Mouse (Mus musculus): ENCODE measurements around the gene Ing1. TPM values are rescaled to one million over a fixed set of nuclear protein-coding genes. Genes with fewer than 3 reads are reported as not detected.

The Ing1 gene
- polyA plus RNA-seq, 1 experiment from 2014 or later: 45.4 TPM

DNA sequence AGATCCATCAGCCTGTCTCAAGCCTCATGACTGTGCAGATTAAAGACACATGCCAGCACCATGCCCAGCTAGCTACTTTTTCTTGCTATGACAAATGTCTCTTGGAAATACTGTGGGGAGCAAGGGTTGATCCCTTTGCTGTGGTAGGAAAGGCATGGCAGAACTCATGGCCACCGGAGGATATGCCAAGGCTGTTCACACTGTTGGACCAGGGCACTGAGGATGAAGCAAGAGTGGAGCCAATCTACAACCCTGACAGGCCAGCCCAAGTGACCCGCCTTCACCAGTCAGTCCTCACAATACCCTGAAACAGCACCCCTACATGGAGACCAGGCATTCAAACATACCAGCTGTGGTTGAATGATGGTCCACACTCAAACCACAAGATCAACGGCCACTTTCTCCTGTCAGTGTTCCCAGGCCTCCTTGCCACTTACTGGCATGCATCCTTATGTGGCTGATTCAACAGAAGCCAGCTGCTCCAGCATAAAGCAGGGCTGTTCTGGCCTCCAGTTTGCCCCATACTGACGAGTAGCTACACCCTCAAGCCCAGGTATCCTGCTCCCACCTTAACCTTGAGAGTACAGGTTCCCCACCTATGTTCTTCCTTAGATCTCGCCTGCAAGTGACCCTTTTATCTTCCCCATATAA is 45.1 kb downstream of the Ing1 start:
- Histone ChIP-seq H3K27me3 (replicated peaks; ENCODE audit: control insufficient read depth, insufficient read depth, low read length) (no peaks in the 10 kb centered on the region), H3K9ac (replicated peaks; ENCODE audit: low read depth, low read length) (no peak overlapping the region), H3K4me3 (replicated peaks; ENCODE audit: low read length) (no peak overlapping the region), H3K9me3 (ENCODE audit: control insufficient read depth, low read length) (no peaks in the 10 kb centered on the region), H3K36me3 (ENCODE audit: control insufficient read depth, insufficient read depth) (no peaks in the 10 kb centered on the region), H3K4me2 (ENCODE audit: low read length) (no peak overlapping the region), H3K27ac (ENCODE audit: low read length) (no peak overlapping the region), H3K4me1 (replicated peaks; ENCODE audit: control insufficient read depth, insufficient read depth, low read length) (peaks cover 5% of the 10 kb centered on the region; the same call in 1 of the 2 replicates)
- no peak for ATAC-seq
- WGBS: 87% methylated on average over 5 of the region's 5 CpGs

DNA sequence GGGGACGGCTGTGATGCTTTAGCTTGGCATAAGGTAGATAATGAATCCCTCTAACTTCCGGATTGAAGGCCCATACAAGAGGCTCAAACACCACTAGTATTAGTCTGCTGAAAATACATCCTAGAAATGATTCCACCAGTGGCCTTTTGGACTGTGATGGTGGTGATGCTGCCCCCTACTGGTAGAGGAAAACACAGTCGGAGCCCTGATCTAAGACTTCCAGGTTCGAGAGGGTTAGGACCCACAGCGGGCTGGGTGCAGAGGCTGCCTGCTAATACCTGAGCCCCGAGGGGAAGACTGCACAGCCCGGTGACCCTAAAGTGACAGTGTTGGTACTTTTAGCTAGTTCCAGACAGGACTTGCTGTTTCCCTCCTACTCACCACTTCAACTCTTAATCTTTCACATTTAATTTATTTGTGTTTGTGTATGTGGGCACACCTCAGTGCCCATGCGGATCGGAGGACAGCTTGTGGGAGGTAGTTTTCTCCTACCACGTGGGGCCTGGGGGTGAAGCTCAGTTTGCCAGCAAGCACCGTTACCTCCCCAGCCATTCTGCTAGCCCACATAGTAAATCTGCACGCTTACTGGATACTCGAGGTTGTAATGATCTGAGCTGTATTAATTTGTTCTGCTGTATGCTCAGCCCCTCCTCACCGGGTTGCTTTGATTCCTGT is 46.8 kb downstream of the Ing1 start:
- H3K36me3 ChIP-seq (ENCODE audit: control insufficient read depth, insufficient read depth): peaks cover 2% of the 10 kb centered on the region; the same call in 1 of the 2 replicates
- no peak overlapping the region for H3K4me3 ChIP-seq (replicated peaks; ENCODE audit: low read length)
- no peaks in the 10 kb centered on the region for H3K9me3 ChIP-seq (ENCODE audit: control insufficient read depth, low read length)
- 43% methylated on average over 14 of the region's 14 CpGs for WGBS
- peaks cover 5% of the 10 kb centered on the region; the same call in 1 of the 2 replicates for H3K4me1 ChIP-seq (replicated peaks; ENCODE audit: control insufficient read depth, insufficient read depth, low read length)
- peak; percentile 68 for ATAC-seq
- H3K9ac ChIP-seq (replicated peaks; ENCODE audit: low read depth, low read length): no peak overlapping the region
- H3K4me2 ChIP-seq (ENCODE audit: low read length): no peak overlapping the region
- no peaks in the 10 kb centered on the region for H3K27me3 ChIP-seq (replicated peaks; ENCODE audit: control insufficient read depth, insufficient read depth, low read length)
- H3K27ac ChIP-seq (ENCODE audit: low read length): no peak overlapping the region

DNA sequence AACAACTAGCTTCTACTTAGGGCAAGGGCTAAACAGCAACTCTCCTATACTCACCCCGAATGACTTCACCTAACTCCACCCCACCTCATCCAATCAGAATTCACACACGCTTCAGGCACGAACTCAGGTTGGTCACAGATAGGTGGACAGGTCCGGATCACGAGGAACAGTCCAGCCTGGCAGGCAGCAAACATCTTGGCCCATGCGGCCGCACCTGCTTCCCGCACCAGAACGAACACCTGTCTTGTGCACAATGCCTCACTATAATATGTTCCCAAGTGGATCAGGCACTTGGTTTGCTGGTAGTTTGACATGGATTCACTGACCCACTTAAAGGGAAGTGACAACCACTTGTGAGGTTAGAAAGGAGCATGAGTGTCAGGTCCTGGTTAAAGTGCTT is 53.5 kb downstream of the Ing1 start:
- 97% methylated on average over 9 of the region's 9 CpGs for WGBS
- H3K27me3 ChIP-seq (replicated peaks; ENCODE audit: control insufficient read depth, insufficient read depth, low read length): no peaks in the 10 kb centered on the region
- H3K9me3 ChIP-seq (ENCODE audit: control insufficient read depth, low read length): no peaks in the 10 kb centered on the region
- no peak overlapping the region for H3K4me3 ChIP-seq (replicated peaks; ENCODE audit: low read length)
- H3K4me2 ChIP-seq (ENCODE audit: low read length): no peak overlapping the region
- H3K27ac ChIP-seq (ENCODE audit: low read length): no peak overlapping the region
- no peak overlapping the region for H3K9ac ChIP-seq (replicated peaks; ENCODE audit: low read depth, low read length)
- peaks cover 16% of the 10 kb centered on the region for H3K36me3 ChIP-seq (ENCODE audit: control insufficient read depth, insufficient read depth)
- H3K4me1 ChIP-seq (replicated peaks; ENCODE audit: control insufficient read depth, insufficient read depth, low read length): no peaks in the 10 kb centered on the region
- ATAC-seq: no peak

Other genes with a start within 250 kb of the Ing1 start
- gene Col4a2, start 242.8 kb upstream of the Ing1 start, polyA plus RNA-seq (2015; fragmentation: Nextera tagmentation; extraction: Ambion mirVana): 29.1 and 35.3 TPM in 2 replicates
- gene Col4a1, start 242.7 kb upstream of the Ing1 start, polyA plus RNA-seq (2015; fragmentation: Nextera tagmentation; extraction: Ambion mirVana): 69.0 and 90.6 TPM in 2 replicates
- 0.63 and 0.77 TPM in 2 replicates for gene Rab20, start 76.9 kb upstream of the Ing1 start, polyA plus RNA-seq (2015; fragmentation: Nextera tagmentation; extraction: Ambion mirVana)
- gene Naxd, start 58.1 kb upstream of the Ing1 start, polyA plus RNA-seq (2015; fragmentation: Nextera tagmentation; extraction: Ambion mirVana): 148 and 168 TPM in 2 replicates
- 29.1 and 34.1 TPM in 2 replicates for gene Cars2, start 4.8 kb upstream of the Ing1 start, polyA plus RNA-seq (2015; fragmentation: Nextera tagmentation; extraction: Ambion mirVana)
- 126 TPM in 2 replicates for gene Ankrd10, start 80.2 kb downstream of the Ing1 start, polyA plus RNA-seq (2015; fragmentation: Nextera tagmentation; extraction: Ambion mirVana)
- gene 1700016D06Rik, start 145.5 kb downstream of the Ing1 start, polyA plus RNA-seq (2015; fragmentation: Nextera tagmentation; extraction: Ambion mirVana): 0.32 TPM in 1 of 2 replicates, not detected in the other
- 71.0 and 77.3 TPM in 2 replicates for gene Arhgef7, start 172.2 kb downstream of the Ing1 start, polyA plus RNA-seq (2015; fragmentation: Nextera tagmentation; extraction: Ambion mirVana)

All from forebrain, embryonic 16.5 days (tissue).